Mouse (Mus musculus) olfactory bulb, adult 2 months (tissue): ENCODE measurements around the gene Pde6h. TPM values are rescaled to one million over a fixed set of nuclear protein-coding genes. Genes with fewer than 3 reads are reported as not detected.

Experiments used
- H3K27ac ChIP-seq: fragments of 200-500 bp; 2 replicates; pipeline ENCODE4 v1.5.1; 2012; ENCODE audit warnings: low read depth, low read length; ENCODE audit not compliant: insufficient read depth
- H3K4me1 ChIP-seq: fragments of 200-500 bp; 2 replicates; pipeline ENCODE4 v1.6.1; 2012; ENCODE audit warnings: low read length; ENCODE audit not compliant: control insufficient read depth, insufficient read depth
- H3K4me3 ChIP-seq: fragments of 200-500 bp; 2 replicates; pipeline ENCODE4 v1.5.1; 2012; ENCODE audit warnings: mild to moderate bottlenecking, low read depth, low read length, moderate library complexity; ENCODE audit not compliant: insufficient read depth
- CTCF ChIP-seq: fragments of 200-500 bp; IDR thresholded peaks from 2 replicates; pipeline ENCODE4 v1.5.1; 2012; ENCODE audit warnings: low read depth, mild to moderate bottlenecking, low read length, moderate library complexity; ENCODE audit not compliant: insufficient read depth
- POLR2A ChIP-seq: fragments of 200-500 bp; IDR thresholded peaks from 2 replicates; pipeline ENCODE4 v1.6.1; 2012; ENCODE audit warnings: mild to moderate bottlenecking, low read depth, low read length, moderate library complexity; ENCODE audit not compliant: insufficient read depth
- WGBS: fragments of 180-500 bp; shearing (Covaris S2); methylation state at CpG from one replicate; pipeline ENCODE4 v1.1.7; 2018; 5-methylcytosine and 5-hydroxymethylcytosine counted together
- polyA plus RNA-seq: library from polyadenylated mRNA; stranded (reverse); fragments of >200 nt; gene quantifications from 2 replicates; pipeline ENCODE4 v1.2.4, GENCODE M21; 2012; ENCODE audit warnings: low replicate concordance; ENCODE audit not compliant: missing spikeins, insufficient read depth, insufficient read length

Gene Pde6h
- polyA plus RNA-seq, 1 experiment: not detected

- no peak overlapping the region for H3K4me3 ChIP-seq
- no peak overlapping the region for H3K27ac ChIP-seq
- WGBS: 93% methylated on average over 2 of the region's 2 CpGs
- H3K4me1 ChIP-seq: no peaks in the 10 kb centered on the region
- TF ChIP-seq POLR2A (no peak), CTCF (no peak)
Measured at GRCm38 (mm10) chr6:136892002-136892401, 31.6 kb upstream of the Pde6h start.

GRCm38 (mm10) chr6:136894532-136895339 is 28.9 kb upstream of the Pde6h start:
- WGBS: 65% methylated on average over 15 of the region's 15 CpGs
- no peak overlapping the region for H3K27ac ChIP-seq

GRCm38 (mm10) chr6:136897789-136898188 is 25.8 kb upstream of the Pde6h start:
- Histone ChIP-seq H3K4me1 (no peaks in the 10 kb centered on the region), H3K27ac (no peak overlapping the region), H3K4me3 (no peak overlapping the region)
- 70% methylated on average over 4 of the region's 4 CpGs for WGBS
- no peak for TF ChIP-seq POLR2A
- TF ChIP-seq CTCF: no peak

More at GRCm38 (mm10) chr6:136894532-136895339, 28.9 kb upstream of the Pde6h start:
- TF ChIP-seq POLR2A: no peak
- TF ChIP-seq CTCF: no peak
- no peaks in the 10 kb centered on the region for H3K4me1 ChIP-seq
- H3K4me3 ChIP-seq: no peak overlapping the region

- no peak for TF ChIP-seq POLR2A
- TF ChIP-seq CTCF: no peak
- no peaks in the 10 kb centered on the region for H3K4me1 ChIP-seq
- no peak overlapping the region for H3K4me3 ChIP-seq
- 51% methylated on average over 4 of the region's 4 CpGs for WGBS
- H3K27ac ChIP-seq: no peak overlapping the region
Measured at GRCm38 (mm10) chr6:136898222-136898621, 25.4 kb upstream of the Pde6h start.

- no peak overlapping the region for H3K4me3 ChIP-seq
- WGBS: 88% methylated on average over 2 of the region's 2 CpGs
- H3K27ac ChIP-seq: no peak overlapping the region
- TF ChIP-seq CTCF: no peak
- no peaks in the 10 kb centered on the region for H3K4me1 ChIP-seq
Measured at GRCm38 (mm10) chr6:136898954-136899353, 24.7 kb upstream of the Pde6h start.

GRCm38 (mm10) chr6:136900369-136901009 is 23.1 kb upstream of the Pde6h start:
- no peak for TF ChIP-seq CTCF
- no peak for TF ChIP-seq POLR2A
- WGBS: 42% methylated on average over 4 of the region's 4 CpGs
- Histone ChIP-seq H3K4me1 (no peaks in the 10 kb centered on the region), H3K4me3 (no peak overlapping the region), H3K27ac (no peak overlapping the region)

GRCm38 (mm10) chr6:136901010-136901409 is 22.6 kb upstream of the Pde6h start:
- TF ChIP-seq POLR2A: no peak
- TF ChIP-seq CTCF: no peak
- no peak overlapping the region for H3K27ac ChIP-seq
- no peak overlapping the region for H3K4me3 ChIP-seq
- WGBS: 79% methylated on average over 2 of the region's 2 CpGs
- H3K4me1 ChIP-seq: peaks cover under 1% of the 10 kb centered on the region; the same call in 1 of the 2 replicates

- Histone ChIP-seq H3K27ac (no peak overlapping the region), H3K4me3 (no peak overlapping the region), H3K4me1 (peaks cover 11% of the 10 kb centered on the region)
- WGBS: 93% methylated on average over 9 of the region's 9 CpGs
- TF ChIP-seq CTCF: no peak
Measured at GRCm38 (mm10) chr6:136902527-136902926, 21.1 kb upstream of the Pde6h start.

GRCm38 (mm10) chr6:136903885-136904470 is 19.7 kb upstream of the Pde6h start:
- 79% methylated on average over 8 of the region's 8 CpGs for WGBS
- TF ChIP-seq CTCF (no peak), POLR2A (no peak)
- peaks cover 11% of the 10 kb centered on the region for H3K4me1 ChIP-seq
- no peak overlapping the region for H3K27ac ChIP-seq
- no peak overlapping the region for H3K4me3 ChIP-seq
